Mouse (Mus musculus) retina, postnatal 7 days (tissue): ENCODE data around the gene Atg10.

Experiments used
- DNase-seq: peaks from one replicate; pipeline ENCODE4 v3.0.0-alpha.2; 2012; ENCODE audit warnings: low read depth, low spot score

The Atg10 gene

DNA sequence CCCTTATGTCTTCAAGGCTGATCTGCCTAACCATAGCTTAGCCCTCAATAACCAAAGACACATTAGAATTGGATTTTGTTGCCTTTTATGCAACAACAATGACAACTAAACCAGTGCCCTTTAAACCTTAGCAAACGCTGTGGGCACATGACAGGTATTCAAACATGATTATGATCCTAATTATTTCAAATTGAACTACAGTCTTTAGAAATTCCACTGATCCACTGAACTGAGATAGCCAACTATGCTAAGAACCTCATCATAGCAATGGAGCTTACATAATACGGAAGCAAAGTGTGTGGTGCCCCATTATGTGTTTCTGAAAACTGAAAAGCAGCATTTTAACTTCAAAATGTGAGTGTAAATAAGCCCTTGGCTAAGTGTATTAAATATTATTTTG is 191.9 kb downstream of the Atg10 start:
- DNase-seq = no peak

DNA sequence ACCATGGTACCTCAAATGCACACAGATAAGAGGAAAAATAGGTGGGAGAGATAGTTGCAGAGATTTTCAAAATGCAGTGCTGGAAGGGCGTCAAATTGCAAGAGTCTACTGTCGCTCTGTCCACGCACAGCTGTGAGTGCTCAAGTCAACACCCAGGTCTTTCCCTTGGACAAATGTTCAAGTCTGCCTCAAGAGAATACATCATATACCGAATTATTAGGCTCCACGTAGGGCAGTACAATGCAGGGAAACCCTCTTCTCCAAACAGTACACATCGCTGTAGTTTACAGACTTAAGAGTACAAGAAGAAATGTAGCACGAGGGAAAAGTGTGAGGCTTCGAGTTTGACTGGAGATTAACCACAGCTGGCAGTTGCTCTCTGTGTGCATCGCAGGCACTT is 200.3 kb downstream of the Atg10 start:
- DNase-seq = no peak

DNA sequence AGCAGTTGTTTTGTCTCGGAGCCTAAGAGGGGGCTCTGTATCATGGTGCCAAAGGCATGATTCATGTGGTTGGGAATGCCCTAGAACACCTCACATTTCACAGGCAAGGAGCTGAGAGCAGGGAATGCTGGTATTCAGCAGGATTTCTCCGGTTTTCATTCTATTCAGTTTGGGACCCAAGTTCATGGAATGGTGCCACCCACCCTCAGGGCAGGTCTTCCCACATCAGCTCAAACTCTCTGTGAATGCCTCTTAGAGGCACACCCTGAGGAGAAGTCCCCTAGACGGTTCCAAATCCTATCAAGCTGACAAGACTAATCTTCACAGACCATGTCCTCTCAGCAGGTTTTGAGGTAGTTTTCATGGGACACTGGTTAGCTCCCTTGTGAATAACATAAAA is 211.9 kb downstream of the Atg10 start:
- no peak for DNase-seq

DNA sequence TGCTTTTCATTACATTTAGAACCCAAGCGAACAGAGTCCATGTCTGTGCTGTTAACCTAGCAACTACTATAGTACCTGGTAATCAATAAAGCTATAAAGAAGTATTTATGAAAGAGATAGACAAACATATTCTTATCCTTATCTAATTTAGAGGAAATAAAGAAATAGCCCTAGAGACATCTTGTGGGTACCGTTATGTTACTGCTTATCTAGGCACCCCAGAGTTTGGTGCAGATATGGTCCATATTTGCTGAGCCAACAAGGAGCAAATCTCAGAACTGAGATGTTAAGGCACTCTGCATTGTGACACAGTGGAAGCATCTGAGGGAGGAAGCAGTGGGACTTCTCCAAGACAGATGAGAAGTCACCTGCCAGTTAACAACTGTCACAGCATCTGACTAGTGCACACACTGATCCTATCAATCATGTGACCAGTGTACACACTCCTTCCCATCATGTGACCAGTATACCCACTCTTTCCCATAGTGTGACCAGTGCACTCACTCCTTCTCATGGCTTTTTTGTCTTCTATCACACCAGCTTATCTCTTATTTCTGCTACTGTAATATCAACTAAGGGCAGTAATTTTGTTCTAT is 228.6 kb downstream of the Atg10 start:
- no peak for DNase-seq

DNA sequence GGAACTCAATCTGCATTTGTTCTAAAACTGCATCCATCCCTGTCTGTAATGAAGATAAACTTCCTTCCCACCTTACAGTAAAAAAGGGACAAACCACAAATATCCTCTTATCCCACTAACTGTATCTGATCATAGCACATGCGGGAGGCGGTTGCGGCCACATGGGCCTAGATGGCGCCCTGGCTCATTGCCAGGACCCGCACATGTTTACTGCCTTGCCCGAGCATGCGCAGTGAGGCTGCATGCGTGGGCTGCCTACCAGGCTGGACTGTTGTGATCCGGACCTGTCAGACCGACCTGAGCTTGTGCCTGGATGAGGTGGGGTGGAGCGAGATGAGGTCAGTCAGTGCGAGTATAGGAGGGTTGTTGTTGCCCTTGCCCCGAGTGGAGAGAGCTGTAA is 230.2 kb downstream of the Atg10 start:
- no peak for DNase-seq

DNA sequence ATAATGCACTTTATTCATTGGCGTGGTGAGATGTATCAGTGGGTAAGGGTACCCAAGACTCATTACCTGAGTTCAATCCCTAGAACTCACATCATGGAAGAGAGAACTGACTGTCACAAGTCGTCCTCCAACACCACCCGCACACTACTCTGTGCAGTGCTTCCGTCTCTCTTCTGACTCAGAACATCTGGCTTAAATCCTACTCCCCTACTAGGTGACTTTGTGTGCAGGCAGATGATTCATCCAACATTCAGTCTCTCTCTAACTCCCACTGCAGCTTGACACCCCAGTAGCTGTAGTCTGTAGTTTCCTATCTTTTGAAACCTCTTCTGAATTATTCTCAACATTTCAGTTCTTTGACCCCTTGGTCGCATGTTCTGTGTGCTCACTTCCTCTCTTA is 230.8 kb downstream of the Atg10 start:
- DNase-seq = no peak

DNA sequence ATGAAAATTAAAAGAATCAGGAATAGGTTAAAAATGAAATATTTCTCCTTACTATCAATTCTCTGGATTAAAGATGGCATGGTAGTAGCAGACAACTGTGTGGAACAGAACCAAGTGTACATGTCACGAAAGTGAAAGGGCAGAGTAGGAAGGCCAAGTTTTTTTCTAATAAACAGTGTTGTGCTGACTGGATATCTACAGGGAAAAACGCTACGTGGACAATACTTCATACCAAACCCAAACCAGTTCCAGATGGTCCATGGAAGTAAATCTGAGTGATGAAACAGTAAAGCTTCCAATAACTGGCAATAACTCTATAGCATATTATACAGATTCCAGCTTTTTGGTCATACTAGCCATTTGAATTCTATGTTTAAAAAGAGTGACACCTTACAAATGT is 235.5 kb downstream of the Atg10 start:
- no peak for DNase-seq

DNA sequence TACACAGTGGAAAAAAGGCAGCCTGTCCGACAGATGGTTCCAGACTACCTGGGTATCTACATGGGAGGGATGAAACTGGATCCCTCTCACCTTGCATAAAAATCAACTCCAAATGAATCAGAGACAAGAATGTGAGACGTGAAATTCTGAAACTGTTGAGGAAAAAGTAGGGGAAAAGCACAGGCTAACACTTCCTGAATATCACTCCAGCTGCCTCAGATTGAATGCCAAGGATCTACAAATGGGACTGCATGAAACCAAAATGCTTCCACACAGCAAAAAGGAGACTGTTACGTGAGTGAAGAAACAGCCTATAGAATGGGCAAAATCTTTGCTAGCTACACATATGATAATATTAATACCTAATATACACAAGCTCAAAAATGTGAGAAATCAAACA is 238.4 kb downstream of the Atg10 start:
- DNase-seq = no peak

DNA sequence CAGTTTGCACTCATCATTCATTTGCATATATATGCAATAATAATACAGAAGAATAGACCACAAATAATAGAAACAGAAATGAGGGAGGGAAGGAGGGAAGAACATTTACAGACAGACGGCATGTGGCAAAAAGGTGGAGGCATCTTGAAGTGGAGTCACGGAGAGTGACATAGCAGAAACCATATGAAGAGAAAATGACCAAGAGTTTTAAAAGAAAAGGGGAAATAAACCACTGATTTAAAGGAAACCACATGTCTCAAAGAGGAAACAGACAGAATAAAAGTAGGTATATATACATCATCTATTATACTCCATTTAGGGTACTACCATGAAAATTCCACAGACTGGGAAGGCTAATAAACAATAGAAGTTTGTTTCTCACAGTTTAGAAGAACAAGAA is 239.7 kb downstream of the Atg10 start:
- no peak for DNase-seq

DNA sequence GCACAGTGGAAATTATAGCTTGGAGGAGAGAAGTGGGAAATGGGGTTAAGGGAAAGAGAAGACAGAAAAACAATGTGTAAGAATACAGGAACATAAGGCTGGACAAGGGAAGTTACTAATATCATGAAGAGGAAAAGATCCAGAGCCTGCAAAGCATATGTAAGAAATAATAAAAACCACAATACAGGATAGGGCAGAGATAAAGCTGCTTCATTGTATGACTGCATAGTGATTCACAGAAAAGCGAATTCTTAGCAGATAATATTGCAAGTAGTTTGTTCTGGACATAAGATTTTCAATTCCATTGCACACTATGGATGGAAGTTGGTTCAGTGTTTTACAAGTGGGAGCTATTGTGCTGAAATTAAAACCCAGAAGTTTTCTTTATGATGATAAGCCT is 242.0 kb downstream of the Atg10 start:
- no peak for DNase-seq

DNA sequence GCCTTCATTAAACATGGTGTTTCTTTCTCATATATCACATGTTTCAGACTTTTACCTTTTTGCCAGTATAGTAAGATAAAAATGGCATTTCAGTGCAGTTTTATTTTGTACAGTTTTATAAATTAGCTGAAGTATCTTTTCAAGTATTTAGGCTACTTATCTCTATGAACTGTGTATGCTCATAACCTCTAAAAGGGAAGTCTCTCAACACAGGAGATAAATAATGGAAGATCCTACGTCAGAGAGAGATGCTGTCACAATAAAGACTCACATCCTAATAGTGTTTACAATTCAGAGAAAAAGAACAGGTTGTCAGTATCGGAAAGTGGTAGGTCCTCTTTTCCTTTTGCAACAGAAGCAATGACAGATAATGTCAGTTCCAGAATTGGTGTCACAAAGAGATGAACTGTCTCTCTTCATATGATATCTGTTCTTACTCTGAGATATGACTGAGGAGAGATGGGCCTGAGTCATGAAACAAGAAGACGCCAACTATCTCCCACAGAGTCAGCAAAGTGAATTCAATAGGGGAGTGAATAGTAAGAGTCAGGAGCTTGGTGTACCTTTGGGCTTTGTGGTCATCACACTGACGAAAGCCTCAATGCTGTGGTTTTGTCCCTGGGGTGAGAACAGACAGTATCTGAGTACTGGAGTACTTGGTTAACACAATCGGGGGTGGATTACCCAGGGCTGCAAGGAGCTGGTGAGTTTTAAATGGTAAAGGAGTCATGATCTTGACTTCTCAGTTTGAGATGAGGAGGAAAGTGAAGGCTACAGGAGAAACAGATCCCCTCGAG is 242.7 kb downstream of the Atg10 start:
- no peak for DNase-seq

DNA sequence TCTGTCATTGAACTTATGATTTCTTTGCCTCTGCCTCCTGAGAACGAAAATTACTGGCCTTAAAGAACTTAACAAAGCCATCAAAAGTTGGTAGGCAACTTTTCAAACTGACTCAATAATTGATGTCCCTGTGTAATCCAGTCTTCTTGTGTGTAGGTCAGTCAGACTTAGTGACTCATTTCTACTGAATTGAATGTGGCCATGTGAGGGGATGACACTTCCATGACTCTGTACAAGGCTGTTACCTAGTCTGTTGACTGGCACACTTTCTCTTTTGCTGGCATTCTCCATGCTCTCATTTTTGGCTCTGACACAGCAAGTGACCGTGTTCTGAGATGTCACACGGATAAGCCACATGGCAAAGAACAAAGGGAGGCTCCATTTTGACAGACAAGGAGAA is 246.7 kb downstream of the Atg10 start:
- DNase-seq = no peak

DNA sequence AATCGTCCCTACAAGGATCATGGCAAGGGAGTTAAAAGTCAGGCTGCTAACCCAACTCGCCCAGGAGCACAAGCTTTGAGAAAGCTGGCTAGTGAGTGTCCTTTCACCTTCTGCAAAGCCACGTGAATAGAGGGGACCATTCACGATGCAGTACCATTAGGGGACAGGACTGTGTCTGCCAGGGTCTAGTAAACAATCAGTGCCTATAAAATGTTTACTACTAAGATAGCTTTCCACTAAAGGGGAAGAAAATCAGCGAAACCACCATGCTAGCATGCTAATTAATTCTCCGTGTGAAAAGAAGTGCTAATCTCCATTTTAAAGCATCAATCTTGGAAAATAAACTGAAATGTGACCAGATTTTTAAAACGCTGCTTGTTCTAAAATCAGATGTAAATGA is 250.4 kb downstream of the Atg10 start:
- no peak for DNase-seq

DNA sequence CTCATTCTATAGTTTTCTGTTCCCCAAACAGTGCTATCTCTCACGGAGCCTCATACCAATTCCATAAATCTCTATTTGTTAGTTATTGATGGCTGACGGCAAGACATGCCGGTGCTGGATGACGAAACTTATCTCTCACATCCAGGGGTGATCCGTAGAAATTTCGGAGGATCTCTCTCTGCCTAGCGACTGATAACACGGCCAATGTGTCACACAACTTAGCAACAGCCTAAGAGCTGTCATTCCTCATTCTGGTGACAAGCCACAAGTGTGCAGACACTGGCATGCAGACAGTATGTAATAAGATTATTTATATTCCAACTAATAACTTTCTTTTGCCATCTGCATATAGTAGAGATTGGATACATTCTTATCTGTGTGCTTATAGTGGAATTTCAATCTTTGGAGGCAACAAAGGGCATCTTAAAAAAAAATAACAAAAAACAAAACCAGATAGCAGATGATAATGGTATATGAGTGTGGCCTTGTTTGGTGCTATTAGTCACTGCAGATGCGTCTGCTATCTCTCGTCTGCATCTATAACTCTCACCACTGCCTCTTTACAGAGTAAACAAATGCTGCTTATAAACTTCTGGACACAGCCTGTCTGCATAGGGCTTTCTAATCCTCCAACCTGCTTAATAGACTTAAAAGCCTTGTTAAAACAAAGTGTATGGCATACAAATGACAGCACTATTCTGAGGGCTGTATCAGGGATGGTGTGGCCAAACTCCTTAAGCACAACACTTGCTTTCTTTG is 253.3 kb downstream of the Atg10 start:
- DNase-seq = no peak

DNA sequence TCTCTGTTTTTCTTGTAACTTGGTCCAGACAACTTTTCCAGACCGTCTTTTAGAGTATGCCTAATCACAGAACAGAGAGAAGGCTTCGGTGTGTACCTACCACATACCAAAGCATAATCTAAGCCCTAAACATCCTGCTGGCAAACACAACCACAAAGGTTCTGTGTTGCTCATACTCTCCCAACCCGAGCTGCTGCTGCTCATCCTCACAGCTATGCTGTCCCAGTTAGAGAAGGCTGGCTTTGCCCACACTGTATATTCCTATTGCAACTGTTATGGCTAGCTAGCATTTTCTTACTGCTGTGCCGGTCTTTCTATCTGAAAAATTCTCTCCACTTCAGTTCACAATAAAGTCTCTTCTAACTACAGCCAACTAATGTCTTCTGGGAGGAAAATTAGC is 254.8 kb downstream of the Atg10 start:
- no peak for DNase-seq

DNA sequence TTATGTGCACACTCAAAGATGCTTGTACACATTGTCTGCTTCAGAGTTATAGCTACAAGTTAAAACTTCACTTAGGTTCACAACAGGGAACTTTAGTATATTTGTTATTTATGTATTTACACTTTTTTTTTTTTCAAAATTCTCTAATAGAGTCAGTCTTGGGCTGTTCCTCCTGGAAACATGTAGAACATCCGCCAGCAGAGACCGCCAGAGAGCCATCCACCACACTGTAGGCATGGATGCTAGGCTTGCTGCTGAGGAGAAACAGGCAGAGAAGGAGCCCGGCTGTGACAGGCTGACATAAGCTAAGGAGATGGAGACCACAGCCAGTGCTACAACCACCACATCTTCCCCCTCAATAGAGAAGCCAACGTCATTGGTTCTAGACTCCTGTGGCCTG is 256.3 kb downstream of the Atg10 start:
- peak; percentile 60 for DNase-seq

DNA sequence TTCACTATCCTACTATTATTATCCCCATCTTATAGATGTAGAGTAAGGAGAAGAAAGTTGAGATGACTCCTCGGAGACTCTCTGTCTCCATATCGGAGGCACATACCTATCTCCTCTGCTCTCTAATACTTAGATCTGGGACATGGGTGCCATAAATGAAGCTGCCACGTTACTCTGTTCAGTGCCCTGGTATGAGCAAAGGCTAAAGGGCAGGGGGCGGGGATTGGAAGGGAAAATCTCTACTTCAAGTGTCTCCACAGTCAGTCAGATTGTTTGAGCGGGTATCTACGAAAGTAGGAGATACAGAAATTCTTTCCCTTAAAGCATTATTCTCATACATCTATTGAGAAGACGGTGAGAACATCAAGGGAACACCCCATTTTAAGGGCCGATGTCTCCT is 257.8 kb downstream of the Atg10 start:
- DNase-seq = no peak

DNA sequence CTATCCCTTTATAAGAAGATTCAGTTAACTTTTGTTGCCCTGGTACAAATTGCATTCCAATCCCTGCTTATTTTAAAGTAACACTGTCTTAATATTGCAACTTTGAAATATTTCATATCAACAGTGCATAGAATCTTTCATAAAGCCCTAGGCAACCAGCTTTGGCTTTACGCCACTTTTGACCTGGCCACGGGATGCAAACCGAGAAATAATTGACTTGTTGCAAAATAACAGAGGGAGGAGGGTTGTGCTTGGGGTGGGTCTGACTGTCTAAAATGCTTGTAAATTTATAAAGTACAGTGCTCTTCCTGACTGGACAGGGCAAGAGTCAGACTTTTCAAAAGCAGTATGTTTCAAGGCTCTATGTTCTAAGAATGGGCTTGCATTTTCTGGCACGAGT is 259.3 kb downstream of the Atg10 start:
- DNase-seq = no peak

DNA sequence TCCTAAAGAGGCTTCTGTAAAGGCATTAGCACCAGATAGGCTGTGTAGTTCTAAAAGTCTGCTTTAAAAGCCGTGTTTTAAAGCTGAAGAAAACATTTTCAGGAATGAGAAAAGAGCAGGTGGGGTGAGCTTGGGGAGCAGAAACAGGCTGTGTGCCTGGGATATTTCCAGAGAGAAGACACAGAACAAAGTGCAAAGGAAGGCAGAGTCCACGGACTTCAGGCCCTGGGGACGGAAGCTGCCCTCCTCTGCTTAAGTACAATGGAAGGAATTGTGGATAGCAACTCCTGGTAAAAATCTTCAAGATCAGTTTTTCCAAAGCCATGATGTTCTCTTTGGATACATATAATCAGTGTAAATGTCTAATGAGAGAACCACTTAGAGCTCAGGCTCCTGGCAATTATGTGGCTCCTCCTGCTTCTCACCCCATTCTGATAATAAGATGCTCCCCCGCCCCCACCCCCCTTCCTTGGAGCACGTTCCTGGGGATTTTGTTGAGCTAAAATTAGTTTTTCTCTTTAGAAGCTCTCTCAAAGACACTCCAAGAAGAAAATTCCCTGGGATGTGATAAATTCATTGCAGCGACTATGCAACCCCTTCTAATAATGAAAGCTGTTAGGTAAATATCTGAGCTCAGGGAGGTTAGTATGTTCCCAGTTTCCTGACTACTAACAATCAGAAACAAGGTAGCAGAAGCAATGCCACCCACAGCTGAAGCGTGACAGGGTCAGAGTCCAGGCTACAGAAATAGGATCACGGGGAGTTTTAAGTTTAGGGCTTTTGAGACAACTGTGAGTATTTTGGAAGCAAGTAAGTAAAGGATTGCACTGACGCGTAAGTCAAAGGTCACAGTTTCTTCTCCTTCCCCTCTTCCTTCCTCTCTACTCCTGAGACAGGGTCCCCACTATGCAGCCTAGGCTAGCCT is 260.7 kb downstream of the Atg10 start:
- DNase-seq = no peak

DNA sequence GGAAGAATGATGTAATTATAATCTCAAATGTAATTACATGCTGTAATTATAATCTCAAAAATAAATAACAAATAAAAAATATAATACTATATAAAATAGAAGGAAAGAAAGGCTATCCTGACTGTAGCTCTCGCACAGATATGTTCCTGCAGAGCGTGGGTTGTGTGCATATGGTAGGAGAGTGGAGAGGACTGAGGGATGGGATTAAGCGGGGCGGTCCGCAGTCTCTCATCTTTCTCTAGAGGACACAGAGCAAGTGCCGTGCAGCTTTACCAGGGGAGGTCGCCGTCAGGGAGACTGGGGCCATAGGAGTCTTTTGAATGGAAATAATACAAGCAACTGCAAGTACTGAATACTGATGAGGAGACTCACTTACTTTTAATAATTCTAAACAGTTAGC is 263.2 kb downstream of the Atg10 start:
- no peak for DNase-seq

DNA sequence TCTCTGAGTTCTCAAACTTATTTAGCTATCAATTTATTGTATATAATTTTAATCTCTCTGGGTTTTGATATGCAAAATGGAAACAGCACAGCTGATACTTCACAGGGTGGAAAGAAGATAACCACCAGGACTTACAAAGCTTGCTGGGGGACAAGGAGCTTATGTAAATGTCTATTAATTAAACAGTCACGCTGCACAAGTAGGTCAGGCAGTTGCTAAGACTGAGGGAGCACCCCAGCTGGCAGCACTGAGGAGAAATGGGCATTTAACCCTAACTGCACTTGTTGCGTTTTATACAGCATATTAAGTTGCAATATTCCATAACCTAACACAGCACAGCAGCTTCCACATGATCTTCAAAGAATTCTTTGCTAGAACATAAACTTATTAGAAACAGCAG is 264.9 kb downstream of the Atg10 start:
- peak; percentile 16 for DNase-seq

DNA sequence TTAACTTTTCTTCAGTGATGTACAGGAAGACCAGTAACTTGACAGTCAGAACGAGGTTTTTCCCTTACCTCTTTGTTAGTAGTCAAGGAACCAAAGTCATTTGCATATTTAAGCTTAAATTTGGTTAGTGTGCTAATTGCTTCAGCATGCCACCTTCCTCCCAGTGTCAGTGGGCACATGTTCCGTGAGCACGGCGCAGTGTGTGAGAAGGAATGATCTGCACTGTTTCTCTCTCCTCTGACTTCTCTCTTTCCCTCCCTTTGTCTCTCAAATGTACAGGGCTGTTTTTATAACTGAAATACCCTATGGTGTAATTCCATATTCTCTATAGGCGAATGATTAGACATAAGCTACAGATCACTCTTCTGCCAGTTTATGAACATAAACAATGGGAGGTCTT is 284.2 kb downstream of the Atg10 start:
- no peak for DNase-seq
